Mouse (Mus musculus) hindbrain, embryonic 12.5 days (tissue): ENCODE results near the gene Hsd17b11. TPM values are rescaled to one million over a fixed set of nuclear protein-coding genes. Genes with fewer than 3 reads are reported as not detected.
A peak's percentile ranks its signal among the peaks of the same experiment; 100 is the strongest.
"Not testable (repeated sequence)": the region's sequence is repeated elsewhere in the genome, so short reads cannot be mapped to it uniquely, and the experiment has no call there.

Experiments used
- ATAC-seq: fragments of 200-750 bp; cut with Nextera tagmentation; 2 replicates; pipeline ENCODE4 v1.8.0; 2017; ENCODE audit warnings: moderate TSS enrichment; ENCODE audit not compliant: low FRiP score
- H3K27ac ChIP-seq: fragments of 300-500 bp; sonication (generic); 2 replicates; pipeline ENCODE4 v1.5.1; 2016; ENCODE audit warnings: mild to moderate bottlenecking
- H3K27me3 ChIP-seq: fragments of 300-500 bp; sonication (generic); 2 replicates; pipeline ENCODE4 v1.6.1; 2016; ENCODE audit warnings: mild to moderate bottlenecking
- H3K36me3 ChIP-seq: fragments of 300-500 bp; sonication (generic); 2 replicates; pipeline ENCODE4 v1.6.1; 2016; ENCODE audit warnings: mild to moderate bottlenecking
- H3K4me1 ChIP-seq: fragments of 300-500 bp; sonication (generic); 2 replicates; pipeline ENCODE4 v1.6.1; 2016
- H3K4me2 ChIP-seq: fragments of 300-500 bp; sonication (generic); replicated peaks from 2 replicates; pipeline ENCODE4 v1.6.1; 2016; ENCODE audit warnings: mild to moderate bottlenecking
- H3K4me3 ChIP-seq: fragments of 300-500 bp; sonication (generic); 2 replicates; pipeline ENCODE4 v1.5.1; 2016; ENCODE audit warnings: mild to moderate bottlenecking
- H3K9ac ChIP-seq: fragments of 300-500 bp; sonication (generic); 2 replicates; pipeline ENCODE4 v1.6.1; 2016; ENCODE audit warnings: mild to moderate bottlenecking, moderate library complexity
- H3K9me3 ChIP-seq: fragments of 300-500 bp; sonication (generic); replicated peaks from 2 replicates; pipeline ENCODE4 v1.6.1; 2016; ENCODE audit warnings: mild to moderate bottlenecking
- WGBS: fragments of 180-500 bp; shearing (Covaris S2); methylation state at CpG from one replicate; pipeline ENCODE4 v1.1.7; 2016; 5-methylcytosine and 5-hydroxymethylcytosine counted together
- polyA plus RNA-seq: library from polyadenylated mRNA; unstranded; fragments of >200 nt; fragmentation: Nextera tagmentation; extraction: Ambion mirVana; gene quantifications from 2 replicates; pipeline ENCODE4 v1.2.1, GENCODE M21; 2016

The Hsd17b11 gene
- polyA plus RNA-seq, 1 experiment from 2014 or later: 2.2 TPM

GRCm38 (mm10) chr5:104024762-104025161, 3.0 kb upstream of the Hsd17b11 start:
- no peaks in the 10 kb centered on the region for H3K9me3 ChIP-seq
- 66% methylated on average over 11 of the region's 11 CpGs for WGBS

GRCm38 (mm10) chr5:104024193-104024592, 2.5 kb upstream of the Hsd17b11 start:
- not testable (repeated sequence) for H3K27ac ChIP-seq, ATAC-seq, H3K9ac ChIP-seq, H3K4me3 ChIP-seq, H3K36me3 ChIP-seq, H3K4me1 ChIP-seq, H3K9me3 ChIP-seq, H3K4me2 ChIP-seq
- WGBS: 83% methylated on average over 5 of the region's 5 CpGs
- H3K27me3 ChIP-seq: peaks cover 12% of the 10 kb centered on the region

More at GRCm38 (mm10) chr5:104024762-104025161, 3.0 kb upstream of the Hsd17b11 start:
- Histone ChIP-seq H3K4me2 (no peak overlapping the region), H3K36me3 (no peaks in the 10 kb centered on the region), H3K4me1 (peaks cover 7% of the 10 kb centered on the region), H3K27ac (no peak overlapping the region), H3K27me3 (peaks cover 12% of the 10 kb centered on the region), H3K9ac (no peak overlapping the region), H3K4me3 (no peak overlapping the region)
- no peak for ATAC-seq

DNA sequence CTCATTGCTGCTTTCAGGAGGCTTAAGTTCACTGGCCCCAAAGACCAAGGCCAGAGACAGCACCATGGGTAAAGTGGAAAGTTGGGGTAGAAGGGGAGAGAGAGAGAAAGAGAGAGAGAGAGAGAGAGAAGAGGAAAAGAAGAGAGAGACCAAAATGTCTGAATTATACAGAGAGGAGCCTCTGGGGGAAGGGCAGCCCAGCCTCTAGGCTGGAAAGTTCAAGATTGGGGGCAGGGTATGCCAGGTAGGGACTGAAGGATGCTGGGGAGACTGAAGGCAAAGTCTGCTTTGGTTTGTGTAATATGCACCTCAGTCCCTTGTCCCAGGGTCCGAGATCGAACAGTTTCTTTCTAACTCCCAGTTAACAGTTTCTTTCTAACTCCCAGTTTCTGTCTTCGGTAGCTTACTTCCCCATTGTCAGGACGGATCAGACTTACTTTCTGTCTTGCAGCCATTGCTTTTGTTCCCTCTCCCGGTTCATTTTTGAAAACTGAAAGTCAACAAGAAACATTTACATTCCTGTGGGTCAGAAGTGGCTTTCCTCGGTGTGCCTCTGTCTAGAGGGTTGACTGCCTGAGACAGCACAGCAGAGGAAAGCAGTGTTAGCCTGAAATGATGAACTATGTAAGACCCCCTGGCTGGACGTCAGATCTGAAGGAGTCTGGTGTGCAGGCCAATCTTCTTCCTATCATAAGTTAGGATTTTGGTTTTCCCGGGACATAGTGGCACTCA, 1.7 kb upstream of the Hsd17b11 start:
- no peak overlapping the region for H3K4me2 ChIP-seq
- no peak for ATAC-seq
- no peaks in the 10 kb centered on the region for H3K36me3 ChIP-seq
- no peak overlapping the region for H3K4me3 ChIP-seq
- H3K27ac ChIP-seq: no peak overlapping the region
- 77% methylated on average over 8 of the region's 8 CpGs for WGBS
- H3K4me1 ChIP-seq: peaks cover 7% of the 10 kb centered on the region
- peaks cover 12% of the 10 kb centered on the region for H3K27me3 ChIP-seq
- H3K9ac ChIP-seq: no peak overlapping the region
- H3K9me3 ChIP-seq: no peaks in the 10 kb centered on the region

- H3K4me2 ChIP-seq: peak overlapping the region; percentile 83
- WGBS: 31% methylated on average over 5 of the region's 5 CpGs
- H3K9me3 ChIP-seq: no peaks in the 10 kb centered on the region
- no peak overlapping the region for H3K27ac ChIP-seq
- H3K4me1 ChIP-seq: peaks cover 7% of the 10 kb centered on the region
- peaks cover 12% of the 10 kb centered on the region for H3K27me3 ChIP-seq
- no peak overlapping the region for H3K4me3 ChIP-seq
- no peak for ATAC-seq
- no peak overlapping the region for H3K9ac ChIP-seq
- H3K36me3 ChIP-seq: no peaks in the 10 kb centered on the region
Measured at GRCm38 (mm10) chr5:104022558-104022957, 839 bp upstream of the Hsd17b11 start.

- ATAC-seq: no peak
- Histone ChIP-seq H3K4me3 (no peak overlapping the region), H3K27ac (no peak overlapping the region), H3K9me3 (no peaks in the 10 kb centered on the region), H3K9ac (no peak overlapping the region), H3K36me3 (no peaks in the 10 kb centered on the region), H3K27me3 (no peaks in the 10 kb centered on the region), H3K4me1 (no peaks in the 10 kb centered on the region), H3K4me2 (no peak overlapping the region)
Measured at GRCm38 (mm10) chr5:104011419-104011818, 10.3 kb downstream of the Hsd17b11 start.

GRCm38 (mm10) chr5:104010261-104010660, 11.5 kb downstream of the Hsd17b11 start:
- Histone ChIP-seq H3K4me2 (no peak overlapping the region), H3K9ac (no peak overlapping the region), H3K4me3 (no peak overlapping the region), H3K36me3 (no peaks in the 10 kb centered on the region), H3K27me3 (no peaks in the 10 kb centered on the region), H3K4me1 (no peaks in the 10 kb centered on the region), H3K9me3 (no peaks in the 10 kb centered on the region), H3K27ac (no peak overlapping the region)
- WGBS: 95% methylated on average over 7 of the region's 7 CpGs
- ATAC-seq: no peak

GRCm38 (mm10) chr5:104009421-104009820, 12.3 kb downstream of the Hsd17b11 start:
- WGBS: 95% methylated on average over 3 of the region's 3 CpGs
- no peaks in the 10 kb centered on the region for H3K9me3 ChIP-seq

GRCm38 (mm10) chr5:104007801-104008200, 13.9 kb downstream of the Hsd17b11 start:
- H3K27ac ChIP-seq: no peak overlapping the region
- no peaks in the 10 kb centered on the region for H3K27me3 ChIP-seq
- H3K36me3 ChIP-seq: no peaks in the 10 kb centered on the region
- H3K9me3 ChIP-seq: no peaks in the 10 kb centered on the region
- H3K4me1 ChIP-seq: peaks cover 5% of the 10 kb centered on the region; the same call in 1 of the 2 replicates
- WGBS: 77% methylated on average over 5 of the region's 5 CpGs
- H3K9ac ChIP-seq: no peak overlapping the region
- no peak overlapping the region for H3K4me2 ChIP-seq
- ATAC-seq: no peak
- H3K4me3 ChIP-seq: no peak overlapping the region

More at GRCm38 (mm10) chr5:104009421-104009820, 12.3 kb downstream of the Hsd17b11 start:
- H3K27me3 ChIP-seq: no peaks in the 10 kb centered on the region
- ATAC-seq: no peak
- no peak overlapping the region for H3K27ac ChIP-seq
- no peak overlapping the region for H3K4me2 ChIP-seq
- H3K36me3 ChIP-seq: no peaks in the 10 kb centered on the region
- no peaks in the 10 kb centered on the region for H3K4me1 ChIP-seq
- no peak overlapping the region for H3K4me3 ChIP-seq
- no peak overlapping the region for H3K9ac ChIP-seq

DNA sequence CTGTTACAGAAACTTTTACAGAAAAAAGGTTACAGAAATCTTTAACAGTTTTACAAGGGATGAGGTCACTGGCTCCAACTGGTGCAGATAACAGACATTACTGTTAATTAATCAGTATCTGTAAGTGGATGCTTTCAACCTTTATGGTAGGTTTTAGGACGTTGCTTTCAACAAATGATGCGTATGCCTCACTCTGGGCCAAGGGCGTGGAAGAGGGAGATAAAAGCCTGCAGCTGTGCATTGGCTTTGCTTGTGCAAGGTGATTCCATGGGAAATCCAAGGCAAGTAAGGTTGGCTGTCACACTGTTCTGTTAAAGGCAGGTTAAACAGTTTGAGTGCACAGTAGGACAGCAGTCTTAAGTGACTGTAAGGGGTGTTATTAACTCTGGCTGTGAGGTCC, 14.9 kb downstream of the Hsd17b11 start:
- ATAC-seq: no peak
- H3K4me1 ChIP-seq: peaks cover 11% of the 10 kb centered on the region
- H3K27me3 ChIP-seq: no peaks in the 10 kb centered on the region
- H3K27ac ChIP-seq: no peak overlapping the region
- H3K4me2 ChIP-seq: no peak overlapping the region
- no peak overlapping the region for H3K9ac ChIP-seq
- 82% methylated on average over 3 of the region's 3 CpGs for WGBS
- H3K4me3 ChIP-seq: no peak overlapping the region
- no peaks in the 10 kb centered on the region for H3K9me3 ChIP-seq
- H3K36me3 ChIP-seq: no peaks in the 10 kb centered on the region

- H3K27me3 ChIP-seq: no peaks in the 10 kb centered on the region
- 85% methylated on average over 2 of the region's 2 CpGs for WGBS
- H3K4me1 ChIP-seq: peaks cover 11% of the 10 kb centered on the region
- no peak overlapping the region for H3K9ac ChIP-seq
- H3K36me3 ChIP-seq: no peaks in the 10 kb centered on the region
- no peak overlapping the region for H3K4me3 ChIP-seq
- no peak overlapping the region for H3K27ac ChIP-seq
- ATAC-seq: no peak
- no peak overlapping the region for H3K4me2 ChIP-seq
- H3K9me3 ChIP-seq: no peaks in the 10 kb centered on the region
Measured at GRCm38 (mm10) chr5:104003955-104004354, 17.8 kb downstream of the Hsd17b11 start.

GRCm38 (mm10) chr5:104003256-104003931, 18.3 kb downstream of the Hsd17b11 start:
- 0 out of 2 replicates have a peak overlapping the region, but pooled peaks have one; percentile 12 for H3K4me3 ChIP-seq
- no peak overlapping the region for H3K9ac ChIP-seq
- WGBS: 53% methylated on average over 15 of the region's 15 CpGs

DNA sequence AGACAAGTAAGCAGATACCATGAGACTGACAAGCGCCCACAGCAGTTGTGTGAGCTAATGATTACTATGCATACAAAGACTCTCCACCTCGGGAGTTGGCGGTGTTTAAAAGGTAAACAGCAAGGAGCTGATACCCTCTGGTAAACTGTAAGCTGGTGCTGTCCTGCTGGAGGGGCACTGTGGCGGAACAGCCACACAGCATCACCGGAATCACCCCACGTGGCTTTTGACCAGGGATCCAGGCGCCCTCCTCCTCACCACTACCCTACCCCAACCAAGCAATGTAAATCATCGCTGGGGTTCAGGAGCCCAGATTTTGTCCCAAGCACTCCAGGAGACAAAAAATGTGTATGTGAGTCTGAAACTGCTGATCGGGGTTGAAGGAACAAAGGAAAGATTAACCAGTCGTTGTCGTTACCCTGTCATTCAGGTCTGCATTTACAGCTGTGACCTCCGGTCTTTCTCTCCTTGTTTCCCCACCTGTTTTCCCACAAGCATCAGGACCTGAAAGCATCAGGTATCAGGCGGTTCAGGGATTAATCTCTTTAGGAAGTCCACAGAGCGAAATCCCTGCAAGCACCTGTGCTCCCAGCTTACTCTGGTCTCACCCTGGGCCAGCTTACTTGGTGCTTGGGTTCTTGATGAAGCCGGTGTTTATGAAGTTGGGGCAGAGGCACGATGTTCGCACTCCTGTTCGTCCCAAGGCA, 19.0 kb downstream of the Hsd17b11 start:
- no peaks in the 10 kb centered on the region for H3K9me3 ChIP-seq
- H3K4me3 ChIP-seq: peak overlapping the region; percentile 12
- no peaks in the 10 kb centered on the region for H3K27me3 ChIP-seq
- peak overlapping the region; percentile 39 for H3K4me2 ChIP-seq
- H3K9ac ChIP-seq: 0 out of 2 replicates have a peak overlapping the region, but pooled peaks have one; percentile 32
- H3K36me3 ChIP-seq: no peaks in the 10 kb centered on the region
- peaks cover 11% of the 10 kb centered on the region for H3K4me1 ChIP-seq
- WGBS: 20% methylated on average over 18 of the region's 18 CpGs
- no peak overlapping the region for H3K27ac ChIP-seq
- no peak for ATAC-seq

More at GRCm38 (mm10) chr5:104003256-104003931, 18.3 kb downstream of the Hsd17b11 start:
- no peaks in the 10 kb centered on the region for H3K9me3 ChIP-seq
- H3K27me3 ChIP-seq: no peaks in the 10 kb centered on the region
- H3K4me2 ChIP-seq: peak overlapping the region; percentile 39
- H3K4me1 ChIP-seq: peaks cover 11% of the 10 kb centered on the region
- no peak overlapping the region for H3K27ac ChIP-seq
- ATAC-seq: no peak
- H3K36me3 ChIP-seq: no peaks in the 10 kb centered on the region
